Mouse (Mus musculus): ENCODE results near the gene Ces1a. TPM values are rescaled to one million over a fixed set of nuclear protein-coding genes. Genes with fewer than 3 reads are reported as not detected.

Gene Ces1a
- polyA plus RNA-seq, 1 experiment = 0.39 TPM

DNA sequence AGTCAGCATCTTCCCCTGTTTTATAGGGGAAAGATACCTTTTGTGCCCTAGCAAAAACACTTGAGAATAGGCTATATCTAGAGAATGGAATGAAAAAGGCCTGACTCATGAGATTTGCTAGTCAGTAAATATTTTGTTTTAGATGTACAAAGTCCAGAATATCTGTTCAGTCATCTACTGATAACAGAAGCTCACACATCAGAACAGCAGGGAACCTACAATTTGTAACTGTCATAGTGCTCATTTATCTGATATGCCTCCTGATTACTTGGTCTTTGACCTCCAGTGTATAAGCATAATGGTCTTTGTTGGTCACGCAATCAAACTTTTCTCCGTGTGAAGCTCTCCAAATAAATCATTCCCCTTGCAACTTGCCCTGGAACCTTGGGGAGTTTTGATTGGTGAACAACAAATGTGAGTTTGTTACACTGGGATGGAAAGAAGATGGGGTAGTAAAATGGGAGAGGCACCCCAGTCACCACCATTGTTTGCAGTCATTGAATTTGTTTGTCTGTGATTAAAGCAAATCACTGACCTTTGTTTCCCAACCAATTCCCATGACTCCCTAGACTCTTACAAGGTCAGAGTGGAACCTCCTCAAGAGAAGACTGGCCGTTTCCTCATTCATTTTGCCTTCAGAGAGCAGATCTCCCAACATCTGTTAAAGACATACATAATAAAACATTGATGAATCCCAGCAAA lies 15.6 kb upstream of the Ces1a start:
- H3K36me3 ChIP-seq (ENCODE audit: control insufficient read depth, insufficient read depth, low read length) = no peaks in the 10 kb centered on the region
- H3K27me3 ChIP-seq (ENCODE audit: control insufficient read depth, insufficient read depth, low read length) = no peaks in the 10 kb centered on the region
- no peaks in the 10 kb centered on the region for H3K4me1 ChIP-seq (replicated peaks; ENCODE audit: control insufficient read depth, insufficient read depth, low read length)
- H3K27ac ChIP-seq (ENCODE audit: control insufficient read depth, insufficient read depth, low read length) = no peak overlapping the region
- WGBS = 88% methylated on average over 3 of the region's 3 CpGs
- no peak for TF ChIP-seq POLR2A (IDR thresholded peaks at IDR 0.05; ENCODE audit: control insufficient read depth, extremely low read depth, insufficient read depth, low read length, poor library complexity)
- no peak for TF ChIP-seq CTCF (IDR thresholded peaks at IDR 0.05; ENCODE audit: borderline replicate concordance, control insufficient read depth, extremely low read depth, insufficient read depth, low read length, poor library complexity)
- H3K4me3 ChIP-seq (ENCODE audit: control insufficient read depth, insufficient read depth, low read length) = no peak overlapping the region
- no peak for DNase-seq

DNA sequence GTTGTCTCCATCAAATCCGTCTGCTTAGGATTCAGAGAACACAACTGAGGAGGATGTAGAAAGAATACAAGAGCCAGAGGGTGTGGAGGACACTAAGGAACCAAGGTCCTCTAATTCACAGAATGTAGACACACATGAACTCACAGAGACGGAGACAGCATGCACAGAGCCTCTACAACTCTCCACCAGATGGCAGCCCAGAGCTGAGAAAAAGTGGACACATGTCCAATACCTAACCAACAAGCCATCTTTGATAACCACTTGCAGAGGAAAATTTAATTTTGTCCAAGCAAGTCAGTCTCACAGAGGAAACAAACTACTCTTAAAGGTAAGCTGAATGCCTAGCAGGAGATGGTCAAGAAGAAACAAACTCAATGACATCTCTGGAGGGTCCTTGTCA lies 11.2 kb upstream of the Ces1a start:
- TF ChIP-seq CTCF (IDR thresholded peaks at IDR 0.05; ENCODE audit: borderline replicate concordance, control insufficient read depth, extremely low read depth, insufficient read depth, low read length, poor library complexity) (no peak), POLR2A (IDR thresholded peaks at IDR 0.05; ENCODE audit: control insufficient read depth, extremely low read depth, insufficient read depth, low read length, poor library complexity) (no peak)
- no peaks in the 10 kb centered on the region for H3K4me1 ChIP-seq (replicated peaks; ENCODE audit: control insufficient read depth, insufficient read depth, low read length)
- H3K4me3 ChIP-seq (ENCODE audit: control insufficient read depth, insufficient read depth, low read length) = no peak overlapping the region
- peak; percentile 1 for DNase-seq
- H3K36me3 ChIP-seq (ENCODE audit: control insufficient read depth, insufficient read depth, low read length) = no peaks in the 10 kb centered on the region
- no peaks in the 10 kb centered on the region for H3K27me3 ChIP-seq (ENCODE audit: control insufficient read depth, insufficient read depth, low read length)
- whole genome bisulfite sequencing = 27% methylated on average over 2 of the region's 2 CpGs
- no peak overlapping the region for H3K27ac ChIP-seq (ENCODE audit: control insufficient read depth, insufficient read depth, low read length)

DNA sequence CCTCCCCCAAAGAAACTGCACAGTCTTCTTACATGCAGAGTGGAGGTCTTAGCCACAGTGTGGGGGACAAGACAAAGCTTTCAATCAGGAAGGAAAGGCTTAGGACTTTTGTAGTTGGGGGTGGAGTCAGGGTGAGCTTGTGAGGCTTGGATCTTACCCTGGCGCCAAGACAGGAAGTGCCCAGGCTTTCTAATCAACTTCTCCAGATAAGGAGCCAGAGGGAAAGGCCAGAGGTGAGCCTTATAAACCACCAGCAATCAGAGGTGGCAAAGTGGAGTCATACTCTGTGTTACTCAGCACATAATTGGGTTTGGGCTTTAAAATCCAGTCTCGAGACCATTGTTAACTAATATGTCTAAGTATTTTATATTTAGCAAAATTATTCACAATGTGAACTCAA lies 7.2 kb upstream of the Ces1a start:
- no peaks in the 10 kb centered on the region for H3K36me3 ChIP-seq (ENCODE audit: control insufficient read depth, insufficient read depth, low read length)
- H3K27ac ChIP-seq (ENCODE audit: control insufficient read depth, insufficient read depth, low read length) = no peak overlapping the region
- H3K4me3 ChIP-seq (ENCODE audit: control insufficient read depth, insufficient read depth, low read length) = no peak overlapping the region
- WGBS = 54% methylated on average over 2 of the region's 2 CpGs
- no peaks in the 10 kb centered on the region for H3K27me3 ChIP-seq (ENCODE audit: control insufficient read depth, insufficient read depth, low read length)
- TF ChIP-seq POLR2A (IDR thresholded peaks at IDR 0.05; ENCODE audit: control insufficient read depth, extremely low read depth, insufficient read depth, low read length, poor library complexity) (no peak), CTCF (IDR thresholded peaks at IDR 0.05; ENCODE audit: borderline replicate concordance, control insufficient read depth, extremely low read depth, insufficient read depth, low read length, poor library complexity) (no peak)
- H3K4me1 ChIP-seq (replicated peaks; ENCODE audit: control insufficient read depth, insufficient read depth, low read length) = no peaks in the 10 kb centered on the region
- no peak for DNase-seq

DNA sequence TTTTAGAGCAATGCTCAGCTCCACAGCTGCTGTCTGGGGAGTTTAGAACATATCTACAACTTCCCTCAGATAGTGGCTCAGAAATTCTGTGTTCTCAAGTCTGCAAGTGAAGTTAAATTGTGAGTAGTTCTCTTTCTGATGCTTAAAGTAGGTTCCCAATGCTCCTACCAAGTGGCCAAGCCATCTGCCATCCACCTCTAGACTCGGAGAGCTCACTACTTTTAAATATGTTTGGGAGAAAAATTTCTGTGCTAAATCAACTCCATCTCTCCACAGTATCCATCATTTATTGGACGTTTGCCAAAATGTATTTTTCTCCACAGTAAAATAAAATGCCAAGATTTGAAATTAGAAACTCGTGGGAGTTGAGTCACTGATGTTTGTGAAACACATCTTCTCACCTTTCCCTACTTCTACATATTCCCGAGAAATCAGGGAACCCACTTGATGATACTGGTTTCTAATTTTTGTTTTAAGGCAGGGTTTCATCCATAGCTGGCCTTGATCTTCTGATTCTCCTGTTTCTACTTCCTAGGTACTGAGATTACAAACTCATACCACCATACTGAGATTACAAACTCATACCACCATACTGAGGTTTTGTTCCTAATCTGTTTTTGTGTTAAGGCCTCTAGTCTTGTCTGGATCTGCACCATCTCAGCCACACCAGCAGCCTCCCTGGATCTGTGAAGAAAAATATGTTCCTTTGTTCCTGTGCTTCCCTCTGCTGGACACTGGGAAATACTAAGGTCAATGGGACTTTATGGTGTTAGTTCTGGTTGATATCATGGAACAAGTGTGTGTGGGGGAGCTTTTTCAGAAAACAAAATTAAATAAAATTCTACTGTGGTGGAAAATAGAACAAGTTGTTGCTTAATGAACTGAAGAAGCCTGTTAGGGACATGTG lies 771 bp upstream of the Ces1a start:
- no peaks in the 10 kb centered on the region for H3K4me1 ChIP-seq (replicated peaks; ENCODE audit: control insufficient read depth, insufficient read depth, low read length)
- TF ChIP-seq POLR2A (IDR thresholded peaks at IDR 0.05; ENCODE audit: control insufficient read depth, extremely low read depth, insufficient read depth, low read length, poor library complexity) (no peak), CTCF (IDR thresholded peaks at IDR 0.05; ENCODE audit: borderline replicate concordance, control insufficient read depth, extremely low read depth, insufficient read depth, low read length, poor library complexity) (no peak)
- no peaks in the 10 kb centered on the region for H3K36me3 ChIP-seq (ENCODE audit: control insufficient read depth, insufficient read depth, low read length)
- no peaks in the 10 kb centered on the region for H3K27me3 ChIP-seq (ENCODE audit: control insufficient read depth, insufficient read depth, low read length)
- H3K27ac ChIP-seq (ENCODE audit: control insufficient read depth, insufficient read depth, low read length) = no peak overlapping the region
- DNase-seq = no peak
- WGBS = 74% methylated on average over 4 of the region's 4 CpGs
- H3K4me3 ChIP-seq (ENCODE audit: control insufficient read depth, insufficient read depth, low read length) = no peak overlapping the region

DNA sequence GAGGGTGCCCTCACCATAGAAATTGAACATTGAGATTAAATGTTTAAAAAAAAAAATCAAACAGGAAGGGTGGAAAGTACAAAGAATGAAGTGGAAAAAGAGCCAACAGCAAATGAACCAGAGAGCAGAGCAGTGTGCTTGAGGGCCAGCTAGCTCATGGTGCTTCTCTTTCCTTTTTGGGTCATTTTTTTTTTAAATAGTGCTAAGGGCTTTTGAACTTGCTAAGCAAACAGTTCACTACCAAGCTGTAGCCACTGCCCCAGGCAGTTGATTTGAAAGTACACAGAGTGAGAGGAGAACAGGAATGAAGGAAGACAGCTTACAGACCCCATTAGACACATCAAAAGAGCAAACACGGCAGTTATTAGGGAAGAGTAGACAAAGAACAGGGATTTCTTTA lies 4.9 kb downstream of the Ces1a start:
- no peak for TF ChIP-seq CTCF (IDR thresholded peaks at IDR 0.05; ENCODE audit: borderline replicate concordance, control insufficient read depth, extremely low read depth, insufficient read depth, low read length, poor library complexity)
- no peak for TF ChIP-seq POLR2A (IDR thresholded peaks at IDR 0.05; ENCODE audit: control insufficient read depth, extremely low read depth, insufficient read depth, low read length, poor library complexity)
- H3K27me3 ChIP-seq (ENCODE audit: control insufficient read depth, insufficient read depth, low read length) = no peaks in the 10 kb centered on the region
- WGBS = 81% methylated on average over 1 of the region's 1 CpGs
- no peak overlapping the region for H3K27ac ChIP-seq (ENCODE audit: control insufficient read depth, insufficient read depth, low read length)
- H3K36me3 ChIP-seq (ENCODE audit: control insufficient read depth, insufficient read depth, low read length) = no peaks in the 10 kb centered on the region
- no peaks in the 10 kb centered on the region for H3K4me1 ChIP-seq (replicated peaks; ENCODE audit: control insufficient read depth, insufficient read depth, low read length)
- H3K4me3 ChIP-seq (ENCODE audit: control insufficient read depth, insufficient read depth, low read length) = no peak overlapping the region
- DNase-seq = no peak

DNA sequence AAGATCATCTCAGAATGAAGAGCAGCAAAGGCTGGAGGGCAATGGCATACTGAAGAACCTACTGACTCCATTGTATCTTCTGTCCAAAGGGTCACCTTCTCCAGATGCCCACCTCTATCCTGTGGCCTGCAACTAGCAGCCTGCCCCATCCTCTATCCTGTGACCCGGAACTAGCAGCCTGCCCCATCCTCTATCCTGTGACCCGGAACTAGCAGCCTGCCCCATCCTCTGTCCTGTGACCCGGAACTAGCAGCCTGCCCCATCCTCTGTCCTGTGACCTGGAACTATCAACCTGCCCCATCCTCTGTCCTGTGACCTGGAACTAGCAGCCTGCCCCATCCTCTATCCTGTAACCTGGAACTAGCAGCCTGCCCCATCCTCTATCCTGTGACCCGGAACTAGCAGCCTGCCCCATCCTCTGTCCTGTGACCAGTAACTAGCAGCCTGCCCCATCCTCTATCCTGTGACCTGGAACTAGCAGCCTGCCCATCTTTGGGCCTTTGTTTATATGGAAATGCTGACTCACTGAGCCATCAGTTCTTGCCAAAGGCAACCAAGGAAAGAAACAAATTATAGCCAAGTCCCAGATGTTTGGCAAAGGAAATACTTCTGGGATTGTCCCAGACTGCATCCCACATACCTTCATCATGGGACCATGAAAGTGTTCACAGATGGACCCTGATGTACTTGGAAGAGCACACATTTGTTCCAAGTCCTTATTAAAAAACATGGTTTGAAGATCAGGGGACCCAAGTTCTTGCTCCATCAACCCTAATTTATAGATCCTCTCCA lies 7.0 kb downstream of the Ces1a start:
- Histone ChIP-seq H3K36me3 (ENCODE audit: control insufficient read depth, insufficient read depth, low read length) (no peaks in the 10 kb centered on the region), H3K4me1 (replicated peaks; ENCODE audit: control insufficient read depth, insufficient read depth, low read length) (no peaks in the 10 kb centered on the region), H3K27me3 (ENCODE audit: control insufficient read depth, insufficient read depth, low read length) (no peaks in the 10 kb centered on the region), H3K27ac (ENCODE audit: control insufficient read depth, insufficient read depth, low read length) (no peak overlapping the region), H3K4me3 (ENCODE audit: control insufficient read depth, insufficient read depth, low read length) (no peak overlapping the region)
- 84% methylated on average over 4 of the region's 4 CpGs for WGBS
- DNase-seq = no peak
- no peak for TF ChIP-seq CTCF (IDR thresholded peaks at IDR 0.05; ENCODE audit: borderline replicate concordance, control insufficient read depth, extremely low read depth, insufficient read depth, low read length, poor library complexity)
- TF ChIP-seq POLR2A (IDR thresholded peaks at IDR 0.05; ENCODE audit: control insufficient read depth, extremely low read depth, insufficient read depth, low read length, poor library complexity) = no peak
